Mouse (Mus musculus) spleen, adult 2 months (tissue): ENCODE data around the gene Aplp1. TPM values are rescaled to one million over a fixed set of nuclear protein-coding genes. Genes with fewer than 3 reads are reported as not detected.

ENCODE experiments used
- DNase-seq, 2 experiments: peaks; one replicate each; pipeline versions ENCODE4 v3.0.0 to v3.0.0-alpha.2; 2012 to 2021; ENCODE audit warnings: low spot score in 2 of 2, low read depth in 1 of 2
- H3K27ac ChIP-seq: fragments of 200-500 bp; 2 replicates; pipeline ENCODE4 v1.5.1; 2012; ENCODE audit warnings: low read length, inconsistent platforms; ENCODE audit not compliant: insufficient read depth
- H3K27me3 ChIP-seq: fragments of 200-500 bp; 2 replicates; pipeline ENCODE4 v1.6.1; 2012; ENCODE audit warnings: mild to moderate bottlenecking, moderate library complexity, low read length, inconsistent platforms; ENCODE audit not compliant: control insufficient read depth, insufficient read depth
- H3K36me3 ChIP-seq: fragments of 200-500 bp; 2 replicates; pipeline ENCODE4 v1.6.1; 2012; ENCODE audit warnings: mild to moderate bottlenecking, low read length, inconsistent platforms; ENCODE audit not compliant: control insufficient read depth, insufficient read depth
- H3K4me1 ChIP-seq: fragments of 200-500 bp; 2 replicates; pipeline ENCODE4 v1.6.1; 2011; ENCODE audit warnings: inconsistent platforms; ENCODE audit not compliant: control insufficient read depth, insufficient read depth, insufficient read length
- H3K4me3 ChIP-seq: fragments of 200-500 bp; 2 replicates; pipeline ENCODE4 v1.5.1; 2011; ENCODE audit warnings: mild to moderate bottlenecking, inconsistent platforms; ENCODE audit not compliant: insufficient read depth, insufficient read length; ENCODE audit errors: extremely low read depth
- CTCF ChIP-seq: fragments of 200-500 bp; IDR thresholded peaks from 2 replicates; pipeline ENCODE4 v1.5.1; 2011; ENCODE audit warnings: mild to moderate bottlenecking, inconsistent platforms; ENCODE audit not compliant: insufficient read depth, insufficient read length, insufficient replicate concordance; ENCODE audit errors: extremely low read depth
- POLR2A ChIP-seq: fragments of 200-500 bp; IDR thresholded peaks from 2 replicates; pipeline ENCODE4 v1.6.1; 2011; ENCODE audit warnings: low read depth, low read length, inconsistent platforms
- WGBS: fragments of 180-500 bp; shearing (Covaris S2); methylation state at CpG from one replicate; pipeline ENCODE4 v1.1.7; 2018; 5-methylcytosine and 5-hydroxymethylcytosine counted together
- polyA plus RNA-seq: library from polyadenylated mRNA; depleted of rRNA; stranded (reverse); fragments of >200 nt; gene quantifications from 2 replicates; pipeline ENCODE4 v1.2.3, GENCODE M21; 2012

The Aplp1 gene
- polyA plus RNA-seq, 1 experiment, result 1.9 TPM

- 12% methylated on average over 25 of the region's 25 CpGs for WGBS
- H3K4me1 ChIP-seq, result peaks cover 8% of the 10 kb centered on the region; the same call in 1 of the 2 replicates
Observed at GRCm38 (mm10) chr7:30453327-30453726, 8.0 kb upstream of the Aplp1 start.

GRCm38 (mm10) chr7:30450241-30450640, 4.9 kb upstream of the Aplp1 start:
- WGBS, result 75% methylated on average over 7 of the region's 7 CpGs
- TF ChIP-seq CTCF, result no peak
- no peak for TF ChIP-seq POLR2A
- Histone ChIP-seq H3K36me3 (no peaks in the 10 kb centered on the region), H3K27me3 (peaks cover 9% of the 10 kb centered on the region; the same call in 1 of the 2 replicates), H3K4me1 (peaks cover 8% of the 10 kb centered on the region), H3K27ac (no peak overlapping the region), H3K4me3 (no peak overlapping the region)
- no peak for DNase-seq

More at GRCm38 (mm10) chr7:30453327-30453726, 8.0 kb upstream of the Aplp1 start:
- H3K36me3 ChIP-seq, result no peaks in the 10 kb centered on the region
- peaks cover 20% of the 10 kb centered on the region for H3K27me3 ChIP-seq
- no peak for DNase-seq
- TF ChIP-seq POLR2A, result no peak
- TF ChIP-seq CTCF, result no peak
- no peak overlapping the region for H3K27ac ChIP-seq
- H3K4me3 ChIP-seq, result no peak overlapping the region

- peaks cover 6% of the 10 kb centered on the region for H3K4me1 ChIP-seq
- 3% methylated on average over 38 of the region's 38 CpGs for WGBS
- no peak for DNase-seq
- TF ChIP-seq POLR2A (no peak), CTCF (no peak)
- no peak overlapping the region for H3K4me3 ChIP-seq
- H3K27me3 ChIP-seq, result peaks cover 13% of the 10 kb centered on the region
- H3K36me3 ChIP-seq, result no peaks in the 10 kb centered on the region
- H3K27ac ChIP-seq, result no peak overlapping the region
Observed at GRCm38 (mm10) chr7:30444154-30444970, 973 bp downstream of the Aplp1 start.

GRCm38 (mm10) chr7:30443696-30444095, 1.6 kb downstream of the Aplp1 start:
- Histone ChIP-seq H3K4me1 (peaks cover 6% of the 10 kb centered on the region), H3K27ac (no peak overlapping the region), H3K36me3 (no peaks in the 10 kb centered on the region), H3K27me3 (peaks cover 13% of the 10 kb centered on the region), H3K4me3 (no peak overlapping the region)
- WGBS, result 22% methylated on average over 9 of the region's 9 CpGs
- DNase-seq, result no peak
- TF ChIP-seq CTCF (no peak), POLR2A (no peak)

- Histone ChIP-seq H3K27ac (no peak overlapping the region), H3K4me3 (no peak overlapping the region), H3K27me3 (peaks cover 15% of the 10 kb centered on the region), H3K36me3 (no peaks in the 10 kb centered on the region), H3K4me1 (peaks cover 6% of the 10 kb centered on the region)
- 23% methylated on average over 4 of the region's 5 CpGs for WGBS
- TF ChIP-seq CTCF, result peak; percentile 86
- no peak for TF ChIP-seq POLR2A
- DNase-seq, result peak in 1 of 2 experiments; percentile 46
Observed at GRCm38 (mm10) chr7:30440697-30441096, 4.6 kb downstream of the Aplp1 start.

- DNase-seq, result no peak
- Histone ChIP-seq H3K4me3 (no peak overlapping the region), H3K27ac (no peak overlapping the region), H3K36me3 (no peaks in the 10 kb centered on the region), H3K4me1 (peaks cover 3% of the 10 kb centered on the region; the same call in 1 of the 2 replicates), H3K27me3 (peaks cover 9% of the 10 kb centered on the region)
- WGBS, result 78% methylated on average over 13 of the region's 13 CpGs
- TF ChIP-seq CTCF (no peak), POLR2A (no peak)
Observed at GRCm38 (mm10) chr7:30439734-30440133, 5.6 kb downstream of the Aplp1 start.

- no peaks in the 10 kb centered on the region for H3K36me3 ChIP-seq
- TF ChIP-seq POLR2A, result no peak
- no peak for TF ChIP-seq CTCF
- H3K27ac ChIP-seq, result no peak overlapping the region
- WGBS, result 18% methylated on average over 10 of the region's 10 CpGs
- no peaks in the 10 kb centered on the region for H3K4me1 ChIP-seq
- DNase-seq, result no peak
- H3K4me3 ChIP-seq, result no peak overlapping the region
- peaks cover 2% of the 10 kb centered on the region; the same call in 1 of the 2 replicates for H3K27me3 ChIP-seq
Observed at GRCm38 (mm10) chr7:30436879-30437278, 8.5 kb downstream of the Aplp1 start.
